Mouse (Mus musculus): Measurements from ENCODE around the gene Olfr869. TPM values are rescaled to one million over a fixed set of nuclear protein-coding genes. Genes with fewer than 3 reads are reported as not detected.

Gene Olfr869
- polyA plus RNA-seq (2012; rRNA removed), result not detected in 2 replicates

GRCm38 (mm10) chr9:20128709-20129108 is at the start of gene Olfr869:
Gene Olfr869, plus strand, starts transcription at chr9:20129009.

GRCm38 (mm10) chr9:20098326-20098725 is 30.5 kb upstream of the Olfr869 start, which contains the start of gene Olfr868:
Gene Olfr868, plus strand, starts transcription at chr9:20098626.

GRCm38 (mm10) chr9:20173957-20174356 is 45.1 kb downstream of the Olfr869 start, which contains the start of gene Olfr870:
Gene Olfr870, minus strand, starts transcription at chr9:20174057.

Other genes starting within 250 kb of the Olfr869 start
- gene Olfr862, start 241.0 kb upstream of the Olfr869 start, polyA plus RNA-seq (2012; rRNA removed), result not detected in 2 replicates
- not detected in 2 replicates for gene Olfr77, start 212.1 kb upstream of the Olfr869 start, polyA plus RNA-seq (2012; rRNA removed)
- gene Olfr866, start 101.0 kb upstream of the Olfr869 start, polyA plus RNA-seq (2012; rRNA removed), result not detected in 2 replicates
- gene Olfr867, start 71.4 kb upstream of the Olfr869 start, polyA plus RNA-seq (2012; rRNA removed), result not detected in 2 replicates
- gene Olfr868, start 30.4 kb upstream of the Olfr869 start, polyA plus RNA-seq (2012; rRNA removed), result not detected in 2 replicates
- not detected in 2 replicates for gene Olfr870, start 45.0 kb downstream of the Olfr869 start, polyA plus RNA-seq (2012; rRNA removed)
- not detected in 2 replicates for gene Olfr871, start 83.2 kb downstream of the Olfr869 start, polyA plus RNA-seq (2012; rRNA removed)
- gene Olfr872, start 108.1 kb downstream of the Olfr869 start, polyA plus RNA-seq (2012; rRNA removed), result not detected in 2 replicates
- not detected in 2 replicates for gene Olfr39, start 153.3 kb downstream of the Olfr869 start, polyA plus RNA-seq (2012; rRNA removed)
- not detected in 2 replicates for gene Olfr873, start 169.5 kb downstream of the Olfr869 start, polyA plus RNA-seq (2012; rRNA removed)
- gene Olfr18, start 207.1 kb downstream of the Olfr869 start, polyA plus RNA-seq (2012; rRNA removed), result not detected in 2 replicates